Mouse (Mus musculus): ENCODE results near the gene Gm5129. TPM values are rescaled to one million over a fixed set of nuclear protein-coding genes. Genes with fewer than 3 reads are reported as not detected.
A peak's percentile ranks its signal among the peaks of the same experiment; 100 is the strongest.
"Not testable (repeated sequence)": the region's sequence is repeated elsewhere in the genome, so short reads cannot be mapped to it uniquely, and the experiment has no call there.

Gm5129 gene
- polyA plus RNA-seq (2014; fragmentation: Nextera tagmentation; extraction: Ambion mirVana), result not detected in 2 replicates

DNA sequence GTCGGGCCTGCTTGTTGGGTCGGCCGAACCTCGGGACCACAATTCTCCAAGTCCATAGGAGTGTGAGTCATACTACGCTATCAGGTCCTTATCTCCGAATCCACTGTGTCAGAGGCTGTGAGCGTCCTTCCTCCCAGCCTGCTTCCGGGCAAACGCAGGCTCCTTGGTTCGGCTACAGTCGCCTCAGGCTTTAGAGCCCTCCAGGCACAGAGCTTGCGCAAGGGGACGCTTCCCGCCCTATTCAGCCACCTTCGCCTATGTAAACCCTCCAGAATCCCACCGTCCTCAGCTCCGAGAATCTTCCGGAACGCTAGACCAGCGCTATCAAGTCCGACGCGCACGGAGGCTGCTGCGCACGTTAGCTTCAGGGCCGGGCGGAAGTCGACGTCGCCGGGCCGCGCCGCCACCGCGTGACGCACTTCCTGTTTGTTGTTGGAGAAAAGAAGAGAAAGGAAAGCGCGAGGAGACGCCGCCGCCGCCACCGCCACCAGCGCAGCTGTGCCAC is at the start of gene Gm5129, which contains the start of gene Dnajb6:
TSS of gene Gm5129 (minus strand) at position 380 of the 505 bp plus-strand sequence.
TSS of gene Dnajb6 (plus strand) at position 132 of the 505 bp plus-strand sequence.
- H3K9ac ChIP-seq (ENCODE audit: low read depth, low read length), result peak within 1 kb of the TSS; percentile 74
- H3K4me3 ChIP-seq (ENCODE audit: low read depth, low read length), result peak within 1 kb of the TSS; percentile 98
- H3K9me3 ChIP-seq (ENCODE audit: control insufficient read depth, low read length), result no peaks in the 10 kb centered on the region
- H3K27me3 ChIP-seq (ENCODE audit: control insufficient read depth, insufficient read depth, low read length), result no peaks in the 10 kb centered on the region
- H3K4me1 ChIP-seq (replicated peaks; ENCODE audit: control insufficient read depth, insufficient read depth, low read length), result no peaks in the 10 kb centered on the region
- H3K36me3 ChIP-seq (ENCODE audit: control insufficient read depth, insufficient read depth, low read length), result no peaks in the 10 kb centered on the region
- under 1% methylated on average over 46 of the region's 46 CpGs for WGBS
- peak within 1 kb of the TSS; percentile 83 for H3K4me2 ChIP-seq (replicated peaks; ENCODE audit: low read depth, low read length)
- peak; percentile 96 for DNase-seq (ENCODE audit: low spot score)
- ATAC-seq (ENCODE audit: low FRiP score), result peak; percentile 96
- H3K27ac ChIP-seq (ENCODE audit: low read depth, low read length), result peak within 1 kb of the TSS; percentile 94

DNA sequence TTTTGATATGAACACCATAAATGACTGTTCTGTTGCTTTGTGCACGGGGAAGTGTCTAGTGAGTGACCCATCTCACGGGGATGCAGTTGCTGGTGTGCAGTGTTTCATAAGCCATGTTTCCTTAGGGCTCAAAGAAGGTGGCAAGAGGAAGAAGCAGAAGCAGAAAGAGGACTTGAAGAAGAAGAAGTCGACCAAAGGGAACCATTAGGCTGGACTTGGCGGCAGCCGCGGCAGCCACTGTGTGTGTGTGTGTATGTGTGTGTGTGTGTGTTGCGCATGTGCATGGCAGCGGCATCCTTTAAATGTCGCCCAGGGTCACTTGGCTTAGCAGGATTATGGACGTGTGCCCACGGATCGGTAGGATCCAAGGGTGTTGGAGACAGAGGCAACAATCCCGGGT is 49.2 kb upstream of the Gm5129 start:
- not testable (repeated sequence) for ATAC-seq (ENCODE audit: low FRiP score); H3K27ac ChIP-seq (ENCODE audit: low read depth, low read length)

DNA sequence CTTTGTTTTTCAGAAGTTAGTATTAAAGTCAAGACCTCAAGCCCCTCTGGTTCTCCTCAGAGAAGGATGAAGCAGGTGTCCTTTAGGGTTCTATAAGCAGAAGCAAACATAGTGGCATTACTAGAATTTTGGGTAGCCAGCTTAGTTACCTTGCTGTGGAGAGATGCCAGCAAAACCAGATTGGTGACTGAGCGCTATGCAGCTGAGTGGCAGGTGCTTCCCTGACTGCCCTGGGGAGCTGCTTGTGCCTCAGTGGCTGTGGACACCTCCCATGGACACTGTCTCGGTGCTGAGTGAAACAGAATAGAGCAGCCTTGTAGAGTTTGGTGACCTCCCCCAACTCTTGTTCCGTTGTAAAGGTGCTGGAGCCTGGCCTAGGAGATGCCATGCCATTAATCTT is 46.5 kb upstream of the Gm5129 start:
- Histone ChIP-seq H3K27me3 (ENCODE audit: control insufficient read depth, insufficient read depth, low read length) (no peaks in the 10 kb centered on the region), H3K9me3 (ENCODE audit: control insufficient read depth, low read length) (no peaks in the 10 kb centered on the region), H3K36me3 (ENCODE audit: control insufficient read depth, insufficient read depth, low read length) (no peaks in the 10 kb centered on the region)

More for the DNA sequence above, 49.2 kb upstream of the Gm5129 start:
- not testable (repeated sequence) for DNase-seq (ENCODE audit: low spot score); H3K9ac ChIP-seq (ENCODE audit: low read depth, low read length); H3K4me2 ChIP-seq (replicated peaks; ENCODE audit: low read depth, low read length); H3K36me3 ChIP-seq (ENCODE audit: control insufficient read depth, insufficient read depth, low read length); H3K9me3 ChIP-seq (ENCODE audit: control insufficient read depth, low read length); H3K27me3 ChIP-seq (ENCODE audit: control insufficient read depth, insufficient read depth, low read length); H3K4me1 ChIP-seq (replicated peaks; ENCODE audit: control insufficient read depth, insufficient read depth, low read length); H3K4me3 ChIP-seq (ENCODE audit: low read depth, low read length)
- WGBS, result 99% methylated on average over 9 of the region's 13 CpGs

DNA sequence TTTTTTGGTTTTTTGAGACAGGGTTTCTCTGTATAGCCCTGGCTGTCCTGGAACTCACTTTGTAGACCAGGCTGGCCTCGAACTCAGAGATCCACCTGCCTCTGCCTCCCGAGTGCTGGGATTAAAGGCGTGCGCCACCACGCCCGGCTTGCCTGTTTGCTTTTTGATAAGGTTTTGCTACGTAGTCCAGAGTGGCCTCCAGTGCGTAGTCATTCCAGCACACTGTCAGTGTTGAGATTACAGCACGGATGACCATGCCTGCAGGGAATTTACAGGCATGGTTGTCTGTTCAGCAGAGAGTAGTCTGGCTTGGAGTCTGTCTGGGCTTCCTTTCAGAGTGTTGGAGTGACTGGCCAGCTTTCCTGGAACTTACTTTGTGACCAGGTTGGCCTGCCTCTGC is 44.0 kb upstream of the Gm5129 start:
- ATAC-seq (ENCODE audit: low FRiP score); H3K27me3 ChIP-seq (ENCODE audit: control insufficient read depth, insufficient read depth, low read length); H3K4me2 ChIP-seq (replicated peaks; ENCODE audit: low read depth, low read length); H3K4me3 ChIP-seq (ENCODE audit: low read depth, low read length); H3K4me1 ChIP-seq (replicated peaks; ENCODE audit: control insufficient read depth, insufficient read depth, low read length); DNase-seq (ENCODE audit: low spot score); H3K36me3 ChIP-seq (ENCODE audit: control insufficient read depth, insufficient read depth, low read length); H3K9me3 ChIP-seq (ENCODE audit: control insufficient read depth, low read length); H3K9ac ChIP-seq (ENCODE audit: low read depth, low read length); H3K27ac ChIP-seq (ENCODE audit: low read depth, low read length): not testable (repeated sequence)
- WGBS, result 96% methylated on average over 8 of the region's 9 CpGs

More for the DNA sequence above, 46.5 kb upstream of the Gm5129 start:
- no peak for DNase-seq (ENCODE audit: low spot score)
- Histone ChIP-seq H3K4me2 (replicated peaks; ENCODE audit: low read depth, low read length) (no peak overlapping the region), H3K4me3 (ENCODE audit: low read depth, low read length) (no peak overlapping the region), H3K27ac (ENCODE audit: low read depth, low read length) (no peak overlapping the region), H3K9ac (ENCODE audit: low read depth, low read length) (no peak overlapping the region), H3K4me1 (replicated peaks; ENCODE audit: control insufficient read depth, insufficient read depth, low read length) (no peaks in the 10 kb centered on the region)
- WGBS, result 92% methylated on average over 3 of the region's 3 CpGs
- no peak for ATAC-seq (ENCODE audit: low FRiP score)

DNA sequence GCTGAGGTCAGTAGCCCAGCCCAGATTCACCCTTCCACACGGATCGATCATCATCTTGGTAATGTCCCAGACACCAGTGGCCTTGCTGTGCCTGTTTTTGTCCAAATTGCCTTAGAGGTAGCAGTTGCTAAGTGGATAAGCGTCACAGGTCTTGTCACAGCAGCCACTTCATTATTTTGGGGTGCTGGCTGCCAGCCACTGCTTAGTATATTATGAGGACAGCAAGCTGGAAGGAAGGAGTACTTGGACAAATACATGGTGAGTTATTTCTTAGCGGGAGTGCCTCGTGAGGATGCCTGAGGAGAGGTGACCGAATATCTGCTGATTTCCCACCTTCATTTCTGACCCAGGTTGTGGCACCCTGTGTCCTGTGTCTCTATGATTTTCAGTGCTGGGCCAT is 42.3 kb upstream of the Gm5129 start:
- no peak for DNase-seq (ENCODE audit: low spot score)
- no peaks in the 10 kb centered on the region for H3K9me3 ChIP-seq (ENCODE audit: control insufficient read depth, low read length)
- no peak overlapping the region for H3K9ac ChIP-seq (ENCODE audit: low read depth, low read length)
- no peak overlapping the region for H3K4me3 ChIP-seq (ENCODE audit: low read depth, low read length)
- no peak for ATAC-seq (ENCODE audit: low FRiP score)
- no peak overlapping the region for H3K27ac ChIP-seq (ENCODE audit: low read depth, low read length)
- H3K4me1 ChIP-seq (replicated peaks; ENCODE audit: control insufficient read depth, insufficient read depth, low read length), result no peaks in the 10 kb centered on the region
- H3K27me3 ChIP-seq (ENCODE audit: control insufficient read depth, insufficient read depth, low read length), result no peaks in the 10 kb centered on the region
- no peaks in the 10 kb centered on the region for H3K36me3 ChIP-seq (ENCODE audit: control insufficient read depth, insufficient read depth, low read length)
- WGBS, result 92% methylated on average over 6 of the region's 6 CpGs
- no peak overlapping the region for H3K4me2 ChIP-seq (replicated peaks; ENCODE audit: low read depth, low read length)

DNA sequence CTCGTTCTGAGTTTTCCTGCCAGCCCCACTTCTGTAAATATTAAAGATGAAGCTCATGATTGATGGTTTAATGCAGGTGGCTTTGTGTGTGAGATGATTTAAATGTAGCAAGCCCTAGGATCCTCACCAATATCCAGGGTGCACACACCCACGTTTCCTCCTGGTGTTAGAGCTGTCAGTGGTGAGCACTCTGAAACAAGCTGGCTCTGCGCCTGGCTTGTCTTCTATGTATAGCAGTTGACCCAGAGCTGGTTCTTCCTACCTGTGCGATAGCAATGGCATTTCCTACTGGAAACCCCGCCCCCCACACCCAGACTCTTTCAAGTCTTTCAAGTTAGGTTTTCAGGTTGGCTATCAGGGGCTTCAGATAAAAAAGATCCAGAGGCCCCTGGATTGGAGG is 39.7 kb upstream of the Gm5129 start:
- DNase-seq (ENCODE audit: low spot score), result no peak
- Histone ChIP-seq H3K4me2 (replicated peaks; ENCODE audit: low read depth, low read length) (no peak overlapping the region), H3K9ac (ENCODE audit: low read depth, low read length) (no peak overlapping the region), H3K27me3 (ENCODE audit: control insufficient read depth, insufficient read depth, low read length) (no peaks in the 10 kb centered on the region), H3K4me3 (ENCODE audit: low read depth, low read length) (no peak overlapping the region), H3K27ac (ENCODE audit: low read depth, low read length) (no peak overlapping the region), H3K9me3 (ENCODE audit: control insufficient read depth, low read length) (no peaks in the 10 kb centered on the region), H3K36me3 (ENCODE audit: control insufficient read depth, insufficient read depth, low read length) (no peaks in the 10 kb centered on the region), H3K4me1 (replicated peaks; ENCODE audit: control insufficient read depth, insufficient read depth, low read length) (no peaks in the 10 kb centered on the region)
- 94% methylated on average over 5 of the region's 5 CpGs for WGBS
- ATAC-seq (ENCODE audit: low FRiP score), result no peak

DNA sequence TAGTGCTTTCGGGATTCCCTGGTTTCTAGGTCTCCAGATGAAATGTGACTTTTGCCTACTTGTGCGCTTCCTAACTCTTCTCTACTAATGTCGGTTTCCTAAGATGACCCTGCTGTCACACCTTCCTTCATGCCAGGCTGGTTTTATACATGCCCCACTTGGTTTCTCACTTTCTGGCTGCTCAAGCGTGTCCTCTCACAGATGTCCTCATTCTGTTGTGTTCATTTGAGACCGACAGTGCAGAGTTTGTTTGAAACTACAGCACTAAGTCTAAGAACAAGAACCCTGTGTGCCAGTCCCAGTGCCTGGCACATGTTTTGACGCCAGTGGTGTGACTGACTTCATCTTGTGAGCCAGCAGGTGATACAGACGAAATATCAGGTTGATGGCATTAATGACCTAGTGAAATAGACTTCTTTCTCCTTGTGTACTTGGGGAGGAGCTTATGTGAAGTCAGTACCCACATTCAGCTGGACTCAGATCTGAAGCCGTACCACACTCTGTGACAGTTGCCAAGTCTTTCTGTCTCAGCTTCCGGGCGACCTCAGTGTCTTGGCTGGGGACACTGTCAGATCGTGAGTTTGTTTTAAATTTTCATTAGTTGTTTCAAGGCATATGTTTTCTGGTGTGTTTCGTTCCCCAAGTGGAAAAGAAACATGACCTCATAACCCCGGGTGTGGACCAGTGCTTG is 37.9 kb upstream of the Gm5129 start:
- Histone ChIP-seq H3K27me3 (ENCODE audit: control insufficient read depth, insufficient read depth, low read length) (no peaks in the 10 kb centered on the region), H3K36me3 (ENCODE audit: control insufficient read depth, insufficient read depth, low read length) (no peaks in the 10 kb centered on the region), H3K4me2 (replicated peaks; ENCODE audit: low read depth, low read length) (no peak overlapping the region), H3K27ac (ENCODE audit: low read depth, low read length) (no peak overlapping the region), H3K9ac (ENCODE audit: low read depth, low read length) (no peak overlapping the region), H3K4me1 (replicated peaks; ENCODE audit: control insufficient read depth, insufficient read depth, low read length) (no peaks in the 10 kb centered on the region), H3K4me3 (ENCODE audit: low read depth, low read length) (no peak overlapping the region), H3K9me3 (ENCODE audit: control insufficient read depth, low read length) (no peaks in the 10 kb centered on the region)
- ATAC-seq (ENCODE audit: low FRiP score), result no peak
- DNase-seq (ENCODE audit: low spot score), result no peak
- 84% methylated on average over 13 of the region's 13 CpGs for WGBS

DNA sequence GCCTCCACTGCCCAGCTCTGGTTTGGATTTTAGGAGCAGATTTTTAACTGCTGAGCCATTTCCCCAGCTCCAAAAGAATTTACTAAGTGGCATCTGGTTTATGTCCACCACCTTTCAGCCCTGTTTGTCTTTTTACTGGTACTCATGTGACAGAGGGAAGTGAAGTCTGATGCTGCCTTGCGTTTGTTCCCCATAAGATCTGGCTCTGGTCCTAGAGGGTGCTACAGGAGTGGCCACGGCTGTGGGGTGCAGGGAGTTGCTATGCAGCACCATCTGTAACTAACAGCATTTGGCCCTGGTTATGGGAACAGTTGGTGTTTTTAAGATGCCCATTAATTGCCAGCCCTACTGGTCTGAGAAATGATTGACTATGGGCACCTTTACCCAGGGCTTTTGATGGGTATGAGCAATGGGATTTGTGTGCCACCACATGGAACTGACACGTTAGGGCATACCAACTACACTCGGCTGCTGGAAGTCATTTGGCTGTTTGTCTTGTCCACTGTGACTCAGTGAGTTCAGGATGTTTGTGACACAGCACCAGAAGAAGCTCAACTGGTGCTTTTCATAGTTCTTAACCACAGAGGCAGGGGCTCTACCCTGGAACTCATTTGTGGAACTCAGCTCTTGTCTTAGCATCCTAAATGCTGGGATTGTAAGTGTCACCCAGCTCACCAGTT is 37.1 kb upstream of the Gm5129 start:
- no peaks in the 10 kb centered on the region for H3K27me3 ChIP-seq (ENCODE audit: control insufficient read depth, insufficient read depth, low read length)
- no peak overlapping the region for H3K4me2 ChIP-seq (replicated peaks; ENCODE audit: low read depth, low read length)
- WGBS, result 97% methylated on average over 4 of the region's 4 CpGs
- H3K4me3 ChIP-seq (ENCODE audit: low read depth, low read length), result no peak overlapping the region
- DNase-seq (ENCODE audit: low spot score) (no peak), ATAC-seq (ENCODE audit: low FRiP score) (no peak)
- H3K9ac ChIP-seq (ENCODE audit: low read depth, low read length), result no peak overlapping the region
- H3K9me3 ChIP-seq (ENCODE audit: control insufficient read depth, low read length), result no peaks in the 10 kb centered on the region
- no peaks in the 10 kb centered on the region for H3K36me3 ChIP-seq (ENCODE audit: control insufficient read depth, insufficient read depth, low read length)
- no peak overlapping the region for H3K27ac ChIP-seq (ENCODE audit: low read depth, low read length)
- no peaks in the 10 kb centered on the region for H3K4me1 ChIP-seq (replicated peaks; ENCODE audit: control insufficient read depth, insufficient read depth, low read length)

DNA sequence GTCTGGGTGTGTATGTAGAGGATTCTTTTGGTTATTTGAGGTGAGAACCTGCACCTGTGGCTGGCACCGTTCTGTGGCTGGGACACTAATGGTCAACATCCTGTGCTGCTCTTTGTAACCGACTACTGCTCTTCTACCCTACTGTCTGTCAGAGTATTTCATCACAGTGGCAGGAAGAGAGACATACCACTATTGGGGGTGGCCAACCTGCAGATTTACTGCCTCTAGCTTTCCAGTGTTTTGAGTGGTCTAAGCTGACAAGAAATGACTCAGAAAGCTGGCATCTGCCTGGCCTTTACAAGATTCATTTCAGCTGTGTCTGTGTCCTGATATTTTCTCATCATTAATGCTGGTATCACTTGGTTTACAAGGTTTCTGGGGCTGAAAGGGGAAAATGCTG is 36.3 kb upstream of the Gm5129 start:
- Histone ChIP-seq H3K4me1 (replicated peaks; ENCODE audit: control insufficient read depth, insufficient read depth, low read length) (no peaks in the 10 kb centered on the region), H3K27me3 (ENCODE audit: control insufficient read depth, insufficient read depth, low read length) (no peaks in the 10 kb centered on the region), H3K36me3 (ENCODE audit: control insufficient read depth, insufficient read depth, low read length) (no peaks in the 10 kb centered on the region), H3K9me3 (ENCODE audit: control insufficient read depth, low read length) (no peaks in the 10 kb centered on the region), H3K4me3 (ENCODE audit: low read depth, low read length) (no peak overlapping the region), H3K4me2 (replicated peaks; ENCODE audit: low read depth, low read length) (no peak overlapping the region), H3K27ac (ENCODE audit: low read depth, low read length) (no peak overlapping the region), H3K9ac (ENCODE audit: low read depth, low read length) (no peak overlapping the region)
- WGBS, result 95% methylated on average over 2 of the region's 2 CpGs
- no peak for DNase-seq (ENCODE audit: low spot score)
- no peak for ATAC-seq (ENCODE audit: low FRiP score)
